Mouse (Mus musculus) layer of hippocampus, postnatal 10 days (tissue): Measurements from ENCODE around the gene Gm21943. TPM values are rescaled to one million over a fixed set of nuclear protein-coding genes. Genes with fewer than 3 reads are reported as not detected.
"Not testable (repeated sequence)": the region's sequence is repeated elsewhere in the genome, so short reads cannot be mapped to it uniquely, and the experiment has no call there.

Experiments
- DNase-seq, 2 experiments: peaks; one replicate each; pipeline ENCODE4 v3.0.0; 2021; ENCODE audit warnings: low spot score in 2 of 2
- long read RNA-seq: library from polyadenylated mRNA; stranded (forward); transcript quantifications from one replicate; pipeline ENCODE4 v2.0.0, GENCODE M21; 2023
- total RNA-seq, 2 experiments: library from RNA; stranded (reverse); gene quantifications; 2 replicates each; pipeline ENCODE4 v1.2.3; 2021

Gene Gm21943
- not detected for total RNA-seq
- long read RNA-seq: 0 reads

GRCm38 (mm10) chrY:57533644-57534043 lies at the start of gene Gm21943:
Gene Gm21943, minus strand, starts transcription at chrY:57533744.
- not testable (repeated sequence) for DNase-seq

Other genes with a start within 250 kb of the Gm21943 start
- not detected for gene Gm28961, start 172.0 kb upstream of the Gm21943 start, total RNA-seq